Mouse (Mus musculus): ENCODE measurements around the gene Fgfr2.

- no peak for TF ChIP-seq POLR2A (IDR thresholded peaks at IDR 0.05; ENCODE audit: low read depth, low read length)
- TF ChIP-seq CTCF (IDR thresholded peaks at IDR 0.05; ENCODE audit: borderline replicate concordance, insufficient read depth, low read length), result no peak
Observed at GRCm38 (mm10) chr7:130621068-130621467, 2502.1 kb downstream of the Fgfr2 start.
